10 mouse cellular contexts compared by ENCODE assay signal in genomic region chr1:183043161-183043812, GRCm38 (mm10).
A peak's percentile ranks its signal among the peaks of the same experiment; 100 is the strongest.
DNase-seq lines count a peak whose midpoint lies in the region; ATAC-seq and TF ChIP-seq lines count a peak whose summit lies in the region.
"Had no signal": no experiment of that assay in that cellular context is flagged by ENCODE, and none has a peak within 500 bp of the region (broad histone marks: within the 10 kb centered on the region; RNA-seq: fewer than 3 reads in every experiment).

No protein-coding gene starts in this region.

- no peaks in the 10 kb centered on the region for H3K27me3 ChIP-seq in kidney, adult 2 months (replicated peaks; ENCODE audit: control insufficient read depth, insufficient read depth, low read length)
- H3K27me3 ChIP-seq in heart, embryonic 14.5 days (ENCODE audit: control insufficient read depth, insufficient read depth, low read length), result no peaks in the 10 kb centered on the region
- peaks cover 73% of the 10 kb centered on the region for H3K27me3 ChIP-seq in forebrain, embryonic 13.5 days

- TF ChIP-seq CTCF in kidney, adult 2 months (conservative IDR thresholded peaks at IDR 0.05; ENCODE audit: insufficient read depth, insufficient read length, low read depth, low read length), result no peak

- WGBS in kidney, adult 2 months, result 69% methylated on average over 13 of the region's 13 CpGs
- 33% methylated on average over 13 of the region's 13 CpGs for WGBS in heart, embryonic 14.5 days
- 73% methylated on average over 13 of the region's 13 CpGs for WGBS in forebrain, embryonic 13.5 days

- no peak for ATAC-seq in heart, embryonic 14.5 days (ENCODE audit: insufficient number of reproducible peaks, insufficient read depth, low FRiP score, low read depth)
- no peak for ATAC-seq in forebrain, embryonic 13.5 days
- ATAC-seq: CD4-positive, CD25-positive, alpha-beta regulatory T cell, adult 4 months had no signal

- 0 out of 2 replicates have a peak, but pooled peaks cover 3% of the 10 kb centered on the region for H3K9me3 ChIP-seq in heart, embryonic 14.5 days (ENCODE audit: control insufficient read depth, low read length)
- H3K9me3 ChIP-seq in forebrain, embryonic 13.5 days (replicated peaks), result no peaks in the 10 kb centered on the region
- H3K9me3 ChIP-seq: embryonic facial prominence, embryonic 12.5 days had no signal

- intact Hi-C loops in left cerebral cortex, postnatal 36 days (cut with DNase I), result no loop called here

- H3K27ac ChIP-seq in kidney, adult 2 months (ENCODE audit: insufficient read depth, low read depth, low read length), result no peak overlapping the region
- peak overlapping the region in 1 of 2 experiments; percentile 4; a peak in 1 of 4 replicates for H3K27ac ChIP-seq in heart, embryonic 14.5 days (replicated peaks in 1 of 2; ENCODE audit: control insufficient read depth in 1 of 2, insufficient read depth in 1 of 2, low read depth in 2 of 2, low read length in 2 of 2)
- no peak overlapping the region for H3K27ac ChIP-seq in forebrain, embryonic 13.5 days
- H3K27ac ChIP-seq: embryonic facial prominence, embryonic 12.5 days had no signal

- peak; percentile 53 for DNase-seq in kidney, adult 2 months
- DNase-seq in kidney, adult 9 months, result no peak
- DNase-seq in frontal cortex, postnatal 36 days (ENCODE audit: low spot score in 2 of 2), result peak; percentile 66 to 76
- DNase-seq in left cerebral cortex, postnatal 36 days (ENCODE audit: low spot score in 2 of 2), result peak; percentile 50 to 66
- no peak for DNase-seq in liver
- no peak for DNase-seq in testis, postnatal 10 days (ENCODE audit: low spot score)

- no peaks in the 10 kb centered on the region for H3K36me3 ChIP-seq in kidney, adult 2 months (ENCODE audit: control insufficient read depth, insufficient read depth, low read length)
- H3K36me3 ChIP-seq in heart, embryonic 14.5 days (ENCODE audit: control insufficient read depth, insufficient read depth, low read length), result no peaks in the 10 kb centered on the region
- H3K36me3 ChIP-seq in forebrain, embryonic 13.5 days (ENCODE audit: poor library complexity, severe bottlenecking), result no peaks in the 10 kb centered on the region
- H3K36me3 ChIP-seq: embryonic facial prominence, embryonic 12.5 days had no signal

- H3K9ac ChIP-seq in heart, embryonic 14.5 days (ENCODE audit: low read length), result 0 out of 2 replicates have a peak overlapping the region, but pooled peaks have one; percentile 1
- no peak overlapping the region for H3K9ac ChIP-seq in forebrain, embryonic 13.5 days
- H3K9ac ChIP-seq: embryonic facial prominence, embryonic 12.5 days had no signal

- H3K4me1 ChIP-seq in kidney, adult 2 months (ENCODE audit: control insufficient read depth, insufficient read depth, low read length), result peaks cover 23% of the 10 kb centered on the region
- H3K4me1 ChIP-seq in heart, embryonic 14.5 days (ENCODE audit: control insufficient read depth in 2 of 2, insufficient read depth in 2 of 2, low read length in 2 of 2), result peaks cover 27 to 41% of the 10 kb centered on the region in 2 experiments
- H3K4me1 ChIP-seq in forebrain, embryonic 13.5 days, result peaks cover 26% of the 10 kb centered on the region

- H3K4me3 ChIP-seq in kidney, adult 2 months (ENCODE audit: insufficient read depth, low read depth, low read length), result no peak overlapping the region
- H3K4me3 ChIP-seq in heart, embryonic 14.5 days (ENCODE audit: control insufficient read depth in 1 of 2, insufficient read depth in 1 of 2, low read depth in 1 of 2, low read length in 2 of 2), result no peak overlapping the region
- H3K4me3 ChIP-seq in forebrain, embryonic 13.5 days, result no peak overlapping the region
- H3K4me3 ChIP-seq: embryonic facial prominence, embryonic 12.5 days had no signal

- peak overlapping the region; percentile 35 for H3K4me2 ChIP-seq in heart, embryonic 14.5 days (ENCODE audit: low read length)
- H3K4me2 ChIP-seq in forebrain, embryonic 13.5 days, result no peak overlapping the region
- H3K4me2 ChIP-seq: embryonic facial prominence, embryonic 12.5 days had no signal

- TF ChIP-seq POLR2A in kidney, adult 2 months (IDR thresholded peaks at IDR 0.05; ENCODE audit: low read depth, low read length), result no peak

Comparison
In these comparisons a context has a peak if more than half of its experiments do, and no peak if none do; other contexts are left out.
1. DNase-seq: peak in kidney, adult 2 months (single experiment), frontal cortex, postnatal 36 days (2 of 2) and left cerebral cortex, postnatal 36 days (2 of 2); none in kidney, adult 9 months (single experiment), liver (single experiment) and testis, postnatal 10 days (single experiment).